Mouse (Mus musculus) ES-Bruce4 (cell line): ENCODE measurements around the gene Selplg. TPM values are rescaled to one million over a fixed set of nuclear protein-coding genes. Genes with fewer than 3 reads are reported as not detected.

Experiments used
- H3K27ac ChIP-seq: 2 replicates; pipeline ENCODE4 v1.5.1; 2012; ENCODE audit warnings: low read length, inconsistent platforms; ENCODE audit not compliant: insufficient read depth
- H3K27me3 ChIP-seq: 2 replicates; pipeline ENCODE4 v1.6.1; 2012; ENCODE audit warnings: mild to moderate bottlenecking, low read length, inconsistent platforms; ENCODE audit not compliant: control insufficient read depth, poor library complexity, insufficient read depth, severe bottlenecking
- H3K36me3 ChIP-seq: 2 replicates; pipeline ENCODE4 v1.6.1; 2012; ENCODE audit warnings: inconsistent platforms, mild to moderate bottlenecking, low read length, moderate library complexity; ENCODE audit not compliant: control insufficient read depth, poor library complexity, insufficient read depth, severe bottlenecking
- H3K4me1 ChIP-seq: one replicate; pipeline ENCODE4 v1.8.1; 2011; ENCODE audit warnings: low read length; ENCODE audit not compliant: control insufficient read depth, insufficient read depth
- H3K4me3 ChIP-seq: 2 replicates; pipeline ENCODE4 v1.5.1; 2011; ENCODE audit warnings: low read depth, mild to moderate bottlenecking, low read length
- H3K9ac ChIP-seq: 2 replicates; pipeline ENCODE4 v1.6.1; 2012; ENCODE audit warnings: low read depth, mild to moderate bottlenecking, inconsistent platforms; ENCODE audit not compliant: poor library complexity, severe bottlenecking
- H3K9me3 ChIP-seq: replicated peaks from 2 replicates; pipeline ENCODE4 v1.6.1; 2012; ENCODE audit warnings: mild to moderate bottlenecking, low read length, inconsistent platforms; ENCODE audit not compliant: control insufficient read depth, poor library complexity, insufficient read depth, severe bottlenecking
- CTCF ChIP-seq: IDR thresholded peaks from one replicate; pipeline ENCODE4 v1.8.1; 2011; ENCODE audit warnings: low read depth, low read length
- EP300 ChIP-seq: IDR thresholded peaks from 2 replicates; pipeline ENCODE4 v1.6.1; 2011; ENCODE audit warnings: low read depth, low read length; ENCODE audit not compliant: insufficient read depth
- POLR2A ChIP-seq: IDR thresholded peaks from one replicate; pipeline ENCODE4 v1.8.1; 2011; ENCODE audit warnings: low read length; ENCODE audit not compliant: insufficient read depth
- polyA plus RNA-seq: library from polyadenylated mRNA; stranded (reverse); fragments of >200 nt; gene quantifications from 2 replicates; pipeline ENCODE4 v1.2.4, GENCODE M21; 2011; ENCODE audit warnings: low read depth; ENCODE audit not compliant: missing spikeins, insufficient read depth, insufficient read length

The Selplg gene
- polyA plus RNA-seq, 1 experiment: 0.72 TPM

GRCm38 (mm10) chr5:113844106-113844505 is 11.7 kb upstream of the Selplg start:
- Histone ChIP-seq H3K27ac (peak overlapping the region; percentile 74), H3K9ac (peak overlapping the region; percentile 40), H3K36me3 (peaks cover 12% of the 10 kb centered on the region), H3K4me1 (no peaks in the 10 kb centered on the region), H3K4me3 (0 out of 2 replicates have a peak overlapping the region, but pooled peaks have one; percentile 9), H3K27me3 (no peaks in the 10 kb centered on the region), H3K9me3 (no peaks in the 10 kb centered on the region)
- no peak for TF ChIP-seq POLR2A
- no peak for TF ChIP-seq EP300
- TF ChIP-seq CTCF: no peak

GRCm38 (mm10) chr5:113842906-113843305 is 10.5 kb upstream of the Selplg start:
- no peaks in the 10 kb centered on the region for H3K9me3 ChIP-seq

GRCm38 (mm10) chr5:113842244-113842643 is 9.8 kb upstream of the Selplg start:
- Histone ChIP-seq H3K9me3 (no peaks in the 10 kb centered on the region), H3K4me1 (no peaks in the 10 kb centered on the region), H3K36me3 (peaks cover 7% of the 10 kb centered on the region), H3K27me3 (no peaks in the 10 kb centered on the region), H3K27ac (peak overlapping the region; percentile 71), H3K4me3 (no peak overlapping the region), H3K9ac (peak overlapping the region; percentile 40)
- TF ChIP-seq CTCF (no peak), EP300 (no peak), POLR2A (no peak)

More at GRCm38 (mm10) chr5:113842906-113843305, 10.5 kb upstream of the Selplg start:
- Histone ChIP-seq H3K4me3 (peak overlapping the region; percentile 38), H3K9ac (peak overlapping the region; percentile 40), H3K36me3 (peaks cover 12% of the 10 kb centered on the region), H3K27ac (peak overlapping the region; percentile 71), H3K27me3 (no peaks in the 10 kb centered on the region), H3K4me1 (no peaks in the 10 kb centered on the region)
- peak; percentile 94 for TF ChIP-seq EP300
- no peak for TF ChIP-seq POLR2A

GRCm38 (mm10) chr5:113841243-113842225 is 9.1 kb upstream of the Selplg start:
- H3K9ac ChIP-seq: peak overlapping the region; percentile 40; the same call in 1 of the 2 replicates
- peak; percentile 94 for TF ChIP-seq EP300
- TF ChIP-seq CTCF: no peak
- no peak for TF ChIP-seq POLR2A
- no peaks in the 10 kb centered on the region for H3K9me3 ChIP-seq
- peak overlapping the region; percentile 2; the same call in 1 of the 2 replicates for H3K4me3 ChIP-seq
- H3K4me1 ChIP-seq: no peaks in the 10 kb centered on the region
- no peaks in the 10 kb centered on the region for H3K27me3 ChIP-seq
- peaks cover 5% of the 10 kb centered on the region; the same call in 1 of the 2 replicates for H3K36me3 ChIP-seq
- peak overlapping the region; percentile 71 for H3K27ac ChIP-seq

GRCm38 (mm10) chr5:113840443-113840842 is 8.0 kb upstream of the Selplg start:
- Histone ChIP-seq H3K9me3 (no peaks in the 10 kb centered on the region), H3K36me3 (no peaks in the 10 kb centered on the region)
- TF ChIP-seq POLR2A (no peak), CTCF (no peak), EP300 (no peak)

GRCm38 (mm10) chr5:113836961-113837360 is 4.5 kb upstream of the Selplg start:
- H3K4me1 ChIP-seq: no peaks in the 10 kb centered on the region
- no peak overlapping the region for H3K27ac ChIP-seq
- no peaks in the 10 kb centered on the region for H3K27me3 ChIP-seq
- H3K4me3 ChIP-seq: no peak overlapping the region
- H3K36me3 ChIP-seq: no peaks in the 10 kb centered on the region
- no peak overlapping the region for H3K9ac ChIP-seq
- H3K9me3 ChIP-seq: no peaks in the 10 kb centered on the region
- TF ChIP-seq CTCF (no peak), POLR2A (no peak), EP300 (no peak)

More at GRCm38 (mm10) chr5:113840443-113840842, 8.0 kb upstream of the Selplg start:
- H3K27ac ChIP-seq: 0 out of 2 replicates have a peak overlapping the region, but pooled peaks have one; percentile 22
- no peaks in the 10 kb centered on the region for H3K4me1 ChIP-seq
- H3K9ac ChIP-seq: no peak overlapping the region
- H3K4me3 ChIP-seq: no peak overlapping the region
- no peaks in the 10 kb centered on the region for H3K27me3 ChIP-seq
